Mouse (Mus musculus): ENCODE measurements around the gene Ifitm5.

DNA sequence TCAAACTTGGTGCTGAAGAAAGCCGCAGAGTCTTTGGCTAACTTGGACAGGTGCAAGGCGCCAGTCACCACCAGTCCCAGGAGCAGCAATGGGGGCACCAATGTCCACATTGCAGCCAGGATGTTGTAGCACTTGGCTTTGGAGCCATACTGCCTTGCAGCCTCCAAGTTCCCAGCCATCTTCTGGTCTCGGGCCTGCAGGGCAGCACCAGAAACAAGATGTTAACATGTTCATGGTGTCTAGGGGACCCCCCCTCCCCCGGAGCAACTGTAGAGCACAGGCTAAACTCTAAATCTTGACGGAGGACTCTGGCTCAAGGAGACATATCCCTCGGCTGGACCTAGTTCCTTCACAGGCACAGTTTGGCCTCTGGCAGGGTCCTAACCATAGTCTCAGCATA is 836 bp downstream of the Ifitm5 start:
- TF ChIP-seq CTCF (IDR thresholded peaks at IDR 0.05; ENCODE audit: low read depth) (no peak), EP300 (IDR thresholded peaks at IDR 0.05; ENCODE audit: low read depth) (no peak)

All from heart, postnatal 0 days (tissue).